Mouse (Mus musculus) kidney, embryonic 16.5 days (tissue): ENCODE data around the gene Prex1. TPM values are rescaled to one million over a fixed set of nuclear protein-coding genes. Genes with fewer than 3 reads are reported as not detected.

ENCODE experiments used
- ATAC-seq: fragments of 200-750 bp; cut with Nextera tagmentation; 2 replicates; pipeline ENCODE4 v1.8.0; 2017; ENCODE audit warnings: moderate TSS enrichment; ENCODE audit not compliant: low FRiP score, low TSS enrichment
- H3K27ac ChIP-seq: fragments of 300-500 bp; sonication (generic); 2 replicates; pipeline ENCODE4 v1.5.1; 2014; ENCODE audit warnings: low read length
- H3K27me3 ChIP-seq: fragments of 300-500 bp; sonication (generic); 2 replicates; pipeline ENCODE4 v1.6.1; 2014; ENCODE audit warnings: low read length, control low read depth, mixed read lengths; ENCODE audit not compliant: insufficient read depth
- H3K36me3 ChIP-seq: fragments of 300-500 bp; sonication (generic); 2 replicates; pipeline ENCODE4 v1.6.1; 2014; ENCODE audit warnings: low read length, control low read depth, mixed read lengths; ENCODE audit not compliant: insufficient read depth
- H3K4me1 ChIP-seq: fragments of 300-500 bp; sonication (generic); 2 replicates; pipeline ENCODE4 v1.6.1; 2014; ENCODE audit warnings: low read length, control low read depth, mixed read lengths; ENCODE audit not compliant: insufficient read depth
- H3K4me2 ChIP-seq: fragments of 300-500 bp; sonication (generic); replicated peaks from 2 replicates; pipeline ENCODE4 v1.6.1; 2014; ENCODE audit warnings: low read depth, low read length
- H3K4me3 ChIP-seq: fragments of 300-500 bp; sonication (generic); 2 replicates; pipeline ENCODE4 v1.5.1; 2014; ENCODE audit warnings: mild to moderate bottlenecking, low read length
- H3K9ac ChIP-seq: fragments of 300-500 bp; sonication (generic); replicated peaks from 2 replicates; pipeline ENCODE4 v1.6.1; 2014; ENCODE audit warnings: low read length
- H3K9me3 ChIP-seq: fragments of 300-500 bp; sonication (generic); 2 replicates; pipeline ENCODE4 v1.6.1; 2016; ENCODE audit warnings: low read length, control low read depth
- WGBS: fragments of 180-500 bp; shearing (Covaris S2); extraction: QIAGEN DNeasy Blood & Tissue Kit; methylation state at CpG from one replicate; pipeline ENCODE4 v1.1.7; 2014; 5-methylcytosine and 5-hydroxymethylcytosine counted together
- polyA plus RNA-seq: library from polyadenylated mRNA; unstranded; fragments of >200 nt; fragmentation: Nextera tagmentation; extraction: Ambion mirVana; gene quantifications from 2 replicates; pipeline ENCODE4 v1.2.1, GENCODE M21; 2015

Prex1 gene
- polyA plus RNA-seq, 1 experiment from 2014 or later, result 15.7 TPM

- Histone ChIP-seq H3K9ac (no peak overlapping the region), H3K4me2 (no peak overlapping the region), H3K27ac (no peak overlapping the region), H3K36me3 (no peaks in the 10 kb centered on the region), H3K27me3 (no peaks in the 10 kb centered on the region), H3K9me3 (no peaks in the 10 kb centered on the region), H3K4me3 (no peak overlapping the region), H3K4me1 (peaks cover 17% of the 10 kb centered on the region)
- no peak for ATAC-seq
- WGBS, result 88% methylated on average over 13 of the region's 13 CpGs
Measured at GRCm38 (mm10) chr2:166666175-166666574, 47.5 kb downstream of the Prex1 start.

GRCm38 (mm10) chr2:166665244-166665922 is 48.2 kb downstream of the Prex1 start:
- H3K27ac ChIP-seq, result no peak overlapping the region
- no peaks in the 10 kb centered on the region for H3K9me3 ChIP-seq
- no peak overlapping the region for H3K9ac ChIP-seq
- no peak overlapping the region for H3K4me2 ChIP-seq
- peaks cover 15% of the 10 kb centered on the region for H3K4me1 ChIP-seq
- H3K27me3 ChIP-seq, result no peaks in the 10 kb centered on the region
- H3K36me3 ChIP-seq, result no peaks in the 10 kb centered on the region
- no peak overlapping the region for H3K4me3 ChIP-seq
- no peak for ATAC-seq
- WGBS, result 84% methylated on average over 6 of the region's 6 CpGs

- no peaks in the 10 kb centered on the region for H3K9me3 ChIP-seq
- H3K9ac ChIP-seq, result no peak overlapping the region
- no peak overlapping the region for H3K4me3 ChIP-seq
- peaks cover 15% of the 10 kb centered on the region for H3K4me1 ChIP-seq
- no peaks in the 10 kb centered on the region for H3K27me3 ChIP-seq
- ATAC-seq, result no peak
- WGBS, result 80% methylated on average over 15 of the region's 15 CpGs
- no peak overlapping the region for H3K27ac ChIP-seq
- H3K36me3 ChIP-seq, result no peaks in the 10 kb centered on the region
- no peak overlapping the region for H3K4me2 ChIP-seq
Measured at GRCm38 (mm10) chr2:166664506-166664905, 49.1 kb downstream of the Prex1 start.

- no peaks in the 10 kb centered on the region for H3K9me3 ChIP-seq
Measured at GRCm38 (mm10) chr2:166663250-166663961, 50.2 kb downstream of the Prex1 start.

GRCm38 (mm10) chr2:166662595-166663160 is 51.0 kb downstream of the Prex1 start:
- Histone ChIP-seq H3K9ac (no peak overlapping the region), H3K27me3 (no peaks in the 10 kb centered on the region), H3K4me3 (no peak overlapping the region), H3K27ac (no peak overlapping the region), H3K4me1 (peaks cover 16% of the 10 kb centered on the region; the same call in 1 of the 2 replicates), H3K9me3 (no peaks in the 10 kb centered on the region), H3K4me2 (no peak overlapping the region), H3K36me3 (no peaks in the 10 kb centered on the region)
- 73% methylated on average over 6 of the region's 6 CpGs for WGBS
- ATAC-seq, result no peak

More at GRCm38 (mm10) chr2:166663250-166663961, 50.2 kb downstream of the Prex1 start:
- Histone ChIP-seq H3K27me3 (no peaks in the 10 kb centered on the region), H3K4me3 (no peak overlapping the region), H3K27ac (no peak overlapping the region), H3K36me3 (no peaks in the 10 kb centered on the region), H3K4me1 (peaks cover 13% of the 10 kb centered on the region), H3K4me2 (no peak overlapping the region), H3K9ac (no peak overlapping the region)
- ATAC-seq, result no peak
- whole genome bisulfite sequencing, result 83% methylated on average over 9 of the region's 9 CpGs

GRCm38 (mm10) chr2:166661971-166662370 is 51.7 kb downstream of the Prex1 start:
- no peak for ATAC-seq
- 68% methylated on average over 3 of the region's 3 CpGs for WGBS
- H3K4me3 ChIP-seq, result no peak overlapping the region

GRCm38 (mm10) chr2:166661498-166661897 is 52.1 kb downstream of the Prex1 start:
- Histone ChIP-seq H3K4me2 (no peak overlapping the region), H3K4me1 (peaks cover 19% of the 10 kb centered on the region), H3K9ac (no peak overlapping the region), H3K36me3 (no peaks in the 10 kb centered on the region), H3K27ac (no peak overlapping the region), H3K4me3 (no peak overlapping the region), H3K9me3 (no peaks in the 10 kb centered on the region), H3K27me3 (no peaks in the 10 kb centered on the region)
- ATAC-seq, result no peak
- WGBS, result 57% methylated on average over 12 of the region's 12 CpGs

More at GRCm38 (mm10) chr2:166661971-166662370, 51.7 kb downstream of the Prex1 start:
- no peaks in the 10 kb centered on the region for H3K36me3 ChIP-seq
- peaks cover 16% of the 10 kb centered on the region; the same call in 1 of the 2 replicates for H3K4me1 ChIP-seq
- H3K27me3 ChIP-seq, result no peaks in the 10 kb centered on the region
- no peak overlapping the region for H3K4me2 ChIP-seq
- no peak overlapping the region for H3K27ac ChIP-seq
- H3K9me3 ChIP-seq, result no peaks in the 10 kb centered on the region
- H3K9ac ChIP-seq, result no peak overlapping the region

- H3K4me3 ChIP-seq, result no peak overlapping the region
- no peaks in the 10 kb centered on the region for H3K27me3 ChIP-seq
- H3K9ac ChIP-seq, result no peak overlapping the region
- H3K4me2 ChIP-seq, result no peak overlapping the region
- peaks cover 22% of the 10 kb centered on the region for H3K4me1 ChIP-seq
- H3K9me3 ChIP-seq, result no peaks in the 10 kb centered on the region
- H3K27ac ChIP-seq, result peak overlapping the region; percentile 76
- no peaks in the 10 kb centered on the region for H3K36me3 ChIP-seq
- no peak for ATAC-seq
- WGBS, result 50% methylated on average over 3 of the region's 3 CpGs
Measured at GRCm38 (mm10) chr2:166658380-166658779, 55.3 kb downstream of the Prex1 start.

- Histone ChIP-seq H3K36me3 (no peaks in the 10 kb centered on the region), H3K4me1 (peaks cover 18% of the 10 kb centered on the region), H3K9ac (no peak overlapping the region), H3K4me3 (no peak overlapping the region), H3K9me3 (no peaks in the 10 kb centered on the region), H3K27ac (peak overlapping the region; percentile 81), H3K4me2 (no peak overlapping the region), H3K27me3 (no peaks in the 10 kb centered on the region)
- ATAC-seq, result peak; percentile 61
- WGBS, result 53% methylated on average over 10 of the region's 10 CpGs
Measured at GRCm38 (mm10) chr2:166657451-166658011, 56.1 kb downstream of the Prex1 start.
